Mouse (Mus musculus): ENCODE results near the gene Abcd2. TPM values are rescaled to one million over a fixed set of nuclear protein-coding genes. Genes with fewer than 3 reads are reported as not detected.
A peak's percentile ranks its signal among the peaks of the same experiment; 100 is the strongest.

Gene Abcd2
- polyA plus RNA-seq (2014; fragmentation: Nextera tagmentation; extraction: Ambion mirVana): 5.6 and 6.8 TPM in 2 replicates

GRCm38 (mm10) chr15:91191412-91192222 lies at the start of gene Abcd2:
TSS of gene Abcd2 (minus strand) at chr15:91191799.
- Histone ChIP-seq H3K36me3 (ENCODE audit: control insufficient read depth, insufficient read depth, low read length) (no peaks in the 10 kb centered on the region), H3K9me3 (ENCODE audit: control insufficient read depth, low read length) (no peaks in the 10 kb centered on the region), H3K27ac (ENCODE audit: low read depth, low read length) (peak within 1 kb of the TSS; percentile 75), H3K4me2 (ENCODE audit: low read depth, low read length) (peak within 1 kb of the TSS; percentile 84), H3K4me3 (ENCODE audit: low read depth, low read length) (peak within 1 kb of the TSS; percentile 46), H3K4me1 (ENCODE audit: control insufficient read depth, insufficient read depth, low read length) (peaks cover 15% of the 10 kb centered on the region), H3K27me3 (ENCODE audit: control insufficient read depth, insufficient read depth, low read length) (0 out of 2 replicates have a peak, but pooled peaks cover 2% of the 10 kb centered on the region), H3K9ac (replicated peaks; ENCODE audit: low read depth, low read length) (peak within 1 kb of the TSS; percentile 43)
- ATAC-seq (ENCODE audit: low read depth): peak; percentile 96
- WGBS: under 1% methylated on average over 22 of the region's 22 CpGs

DNA sequence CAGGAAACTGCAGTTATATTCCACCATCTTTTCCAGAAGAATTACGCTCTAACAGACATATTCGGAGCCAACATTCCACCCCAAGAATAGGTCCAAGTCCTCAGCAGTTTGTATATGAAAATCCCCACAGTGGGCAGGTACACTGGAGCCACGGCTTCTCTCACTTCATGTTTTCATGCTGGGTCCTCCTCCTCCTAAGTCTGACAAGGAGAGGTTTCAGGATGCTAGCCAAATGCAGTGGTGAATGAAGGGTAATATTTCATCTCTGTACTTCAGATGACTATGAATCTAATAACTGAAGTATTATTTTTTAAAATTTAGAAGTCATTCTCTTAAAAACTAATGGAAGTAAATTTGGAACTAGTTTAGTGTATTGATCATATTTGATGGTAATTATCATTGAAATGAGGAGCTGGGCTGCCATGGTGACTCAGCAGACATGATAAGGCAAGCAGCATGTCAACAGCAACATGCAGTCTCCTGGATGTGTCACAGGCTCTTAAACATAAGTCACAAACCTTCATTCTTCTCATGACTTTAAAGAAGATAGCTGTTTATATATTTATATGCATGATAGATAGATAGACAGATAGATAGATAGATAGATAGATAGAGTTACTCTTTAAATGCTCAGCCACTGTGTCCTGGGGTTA lies 49.2 kb upstream of the Abcd2 start:
- ATAC-seq (ENCODE audit: low read depth): no peak
- H3K4me1 ChIP-seq (ENCODE audit: control insufficient read depth, insufficient read depth, low read length): no peaks in the 10 kb centered on the region
- H3K27ac ChIP-seq (ENCODE audit: low read depth, low read length): no peak overlapping the region
- H3K36me3 ChIP-seq (ENCODE audit: control insufficient read depth, insufficient read depth, low read length): no peaks in the 10 kb centered on the region
- H3K9ac ChIP-seq (replicated peaks; ENCODE audit: low read depth, low read length): no peak overlapping the region
- H3K9me3 ChIP-seq (ENCODE audit: control insufficient read depth, low read length): no peaks in the 10 kb centered on the region
- 89% methylated on average over 3 of the region's 3 CpGs for WGBS
- no peak overlapping the region for H3K4me3 ChIP-seq (ENCODE audit: low read depth, low read length)
- no peaks in the 10 kb centered on the region for H3K27me3 ChIP-seq (ENCODE audit: control insufficient read depth, insufficient read depth, low read length)
- H3K4me2 ChIP-seq (ENCODE audit: low read depth, low read length): no peak overlapping the region

GRCm38 (mm10) chr15:91237294-91237693 lies 45.7 kb upstream of the Abcd2 start:
- Histone ChIP-seq H3K36me3 (ENCODE audit: control insufficient read depth, insufficient read depth, low read length) (no peaks in the 10 kb centered on the region), H3K27me3 (ENCODE audit: control insufficient read depth, insufficient read depth, low read length) (no peaks in the 10 kb centered on the region), H3K27ac (ENCODE audit: low read depth, low read length) (no peak overlapping the region), H3K9ac (replicated peaks; ENCODE audit: low read depth, low read length) (no peak overlapping the region), H3K4me3 (ENCODE audit: low read depth, low read length) (no peak overlapping the region), H3K4me2 (ENCODE audit: low read depth, low read length) (no peak overlapping the region), H3K9me3 (ENCODE audit: control insufficient read depth, low read length) (no peaks in the 10 kb centered on the region), H3K4me1 (ENCODE audit: control insufficient read depth, insufficient read depth, low read length) (no peaks in the 10 kb centered on the region)
- ATAC-seq (ENCODE audit: low read depth): no peak
- WGBS: 89% methylated on average over 5 of the region's 5 CpGs

DNA sequence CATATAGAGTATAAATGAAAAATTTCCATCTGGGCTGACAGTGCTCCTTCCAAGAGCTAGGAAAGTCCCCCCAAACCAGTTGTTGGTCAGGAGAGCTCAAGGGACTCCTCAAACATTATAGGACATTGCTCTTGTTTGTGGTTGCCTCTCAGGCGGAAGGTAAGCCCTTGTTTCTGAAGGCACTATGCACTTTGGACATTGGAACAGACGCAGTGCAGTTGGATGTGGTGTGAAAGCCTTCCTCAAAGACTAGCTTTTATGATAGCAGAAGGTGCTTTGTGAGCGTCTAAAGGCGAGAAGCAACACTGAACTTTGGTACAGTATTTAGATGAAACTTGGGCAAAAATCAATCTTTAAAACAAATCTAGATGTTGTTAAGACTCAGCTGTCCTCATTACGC lies 14.9 kb upstream of the Abcd2 start:
- no peaks in the 10 kb centered on the region for H3K4me1 ChIP-seq (ENCODE audit: control insufficient read depth, insufficient read depth, low read length)
- no peaks in the 10 kb centered on the region for H3K36me3 ChIP-seq (ENCODE audit: control insufficient read depth, insufficient read depth, low read length)
- no peak overlapping the region for H3K4me2 ChIP-seq (ENCODE audit: low read depth, low read length)
- no peaks in the 10 kb centered on the region for H3K9me3 ChIP-seq (ENCODE audit: control insufficient read depth, low read length)
- no peak overlapping the region for H3K27ac ChIP-seq (ENCODE audit: low read depth, low read length)
- no peaks in the 10 kb centered on the region for H3K27me3 ChIP-seq (ENCODE audit: control insufficient read depth, insufficient read depth, low read length)
- H3K4me3 ChIP-seq (ENCODE audit: low read depth, low read length): no peak overlapping the region
- no peak overlapping the region for H3K9ac ChIP-seq (replicated peaks; ENCODE audit: low read depth, low read length)
- no peak for ATAC-seq (ENCODE audit: low read depth)
- WGBS: 91% methylated on average over 5 of the region's 5 CpGs

- ATAC-seq (ENCODE audit: low read depth): no peak
- H3K27me3 ChIP-seq (ENCODE audit: control insufficient read depth, insufficient read depth, low read length): no peaks in the 10 kb centered on the region
- no peak overlapping the region for H3K27ac ChIP-seq (ENCODE audit: low read depth, low read length)
- H3K9me3 ChIP-seq (ENCODE audit: control insufficient read depth, low read length): no peaks in the 10 kb centered on the region
- no peak overlapping the region for H3K4me3 ChIP-seq (ENCODE audit: low read depth, low read length)
- no peak overlapping the region for H3K9ac ChIP-seq (replicated peaks; ENCODE audit: low read depth, low read length)
- no peaks in the 10 kb centered on the region for H3K36me3 ChIP-seq (ENCODE audit: control insufficient read depth, insufficient read depth, low read length)
- WGBS: 87% methylated on average over 3 of the region's 3 CpGs
- H3K4me1 ChIP-seq (ENCODE audit: control insufficient read depth, insufficient read depth, low read length): no peaks in the 10 kb centered on the region
- H3K4me2 ChIP-seq (ENCODE audit: low read depth, low read length): no peak overlapping the region
Observed at GRCm38 (mm10) chr15:91203521-91203920, 11.9 kb upstream of the Abcd2 start.

DNA sequence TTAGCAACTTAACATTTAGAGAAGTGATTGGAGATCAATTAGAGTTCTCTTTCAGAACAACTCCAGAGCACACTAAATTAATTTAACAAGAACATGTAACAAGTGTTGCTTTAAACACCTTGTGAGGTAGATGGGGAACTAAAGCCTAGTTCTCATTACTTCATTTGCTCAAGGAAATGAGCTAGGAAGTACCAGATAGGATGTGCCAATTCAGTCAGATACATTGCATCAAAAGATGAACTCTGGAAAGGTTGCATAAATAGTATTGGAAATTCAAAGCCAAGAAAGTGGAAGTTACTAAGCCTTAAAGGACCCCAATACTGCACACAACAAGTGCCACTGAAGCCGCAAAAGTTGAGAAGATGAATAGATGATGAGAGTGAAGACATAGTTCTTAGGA lies 10.9 kb upstream of the Abcd2 start:
- ATAC-seq (ENCODE audit: low read depth): no peak
- H3K4me3 ChIP-seq (ENCODE audit: low read depth, low read length): no peak overlapping the region
- no peak overlapping the region for H3K4me2 ChIP-seq (ENCODE audit: low read depth, low read length)
- WGBS: 95% methylated on average over 1 of the region's 1 CpGs
- no peak overlapping the region for H3K27ac ChIP-seq (ENCODE audit: low read depth, low read length)
- no peaks in the 10 kb centered on the region for H3K36me3 ChIP-seq (ENCODE audit: control insufficient read depth, insufficient read depth, low read length)
- no peak overlapping the region for H3K9ac ChIP-seq (replicated peaks; ENCODE audit: low read depth, low read length)
- H3K9me3 ChIP-seq (ENCODE audit: control insufficient read depth, low read length): no peaks in the 10 kb centered on the region
- H3K4me1 ChIP-seq (ENCODE audit: control insufficient read depth, insufficient read depth, low read length): no peaks in the 10 kb centered on the region
- H3K27me3 ChIP-seq (ENCODE audit: control insufficient read depth, insufficient read depth, low read length): no peaks in the 10 kb centered on the region

- no peaks in the 10 kb centered on the region for H3K9me3 ChIP-seq (ENCODE audit: control insufficient read depth, low read length)
- no peaks in the 10 kb centered on the region for H3K36me3 ChIP-seq (ENCODE audit: control insufficient read depth, insufficient read depth, low read length)
- no peak for ATAC-seq (ENCODE audit: low read depth)
- WGBS: 96% methylated on average over 1 of the region's 1 CpGs
- no peak overlapping the region for H3K4me2 ChIP-seq (ENCODE audit: low read depth, low read length)
- no peak overlapping the region for H3K27ac ChIP-seq (ENCODE audit: low read depth, low read length)
- no peaks in the 10 kb centered on the region for H3K4me1 ChIP-seq (ENCODE audit: control insufficient read depth, insufficient read depth, low read length)
- H3K27me3 ChIP-seq (ENCODE audit: control insufficient read depth, insufficient read depth, low read length): no peaks in the 10 kb centered on the region
- H3K9ac ChIP-seq (replicated peaks; ENCODE audit: low read depth, low read length): no peak overlapping the region
- H3K4me3 ChIP-seq (ENCODE audit: low read depth, low read length): no peak overlapping the region
Observed at GRCm38 (mm10) chr15:91200833-91201232, 9.2 kb upstream of the Abcd2 start.

DNA sequence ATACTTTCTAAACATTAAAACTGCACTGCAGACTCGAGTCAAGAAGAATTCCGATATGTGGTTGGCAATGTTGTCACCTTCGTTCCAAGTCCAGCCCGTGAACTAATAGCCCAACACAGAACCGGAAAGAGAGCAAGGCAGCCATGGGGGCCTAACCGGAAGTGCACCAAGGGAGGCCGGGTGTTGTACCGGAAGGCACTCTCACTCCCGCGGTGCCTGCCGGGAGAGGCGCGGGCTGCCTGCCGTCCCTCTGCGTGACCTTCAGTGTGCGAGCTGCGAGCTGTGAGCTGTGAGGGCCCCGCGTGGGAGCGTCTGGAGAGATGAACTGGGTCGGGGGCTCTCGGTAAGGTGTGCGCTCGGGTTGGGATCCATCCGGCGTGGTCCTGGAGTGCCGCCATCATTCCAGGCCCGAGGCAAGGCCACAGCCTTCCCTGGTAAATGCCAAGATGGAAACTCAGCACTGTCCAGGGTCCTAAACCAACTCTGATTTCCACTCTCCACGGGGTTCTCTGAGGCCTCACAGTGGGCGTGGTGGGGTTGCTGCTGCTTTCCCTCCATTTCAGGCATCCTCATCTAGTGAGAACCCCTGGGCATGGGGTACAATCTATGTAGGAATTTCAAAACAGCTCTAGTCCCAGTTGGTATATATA lies 7.8 kb upstream of the Abcd2 start, which contains the start of gene CN725425:
Gene CN725425, plus strand, starts transcription at position 239 of the 650 bp plus-strand sequence.
- Histone ChIP-seq H3K27me3 (ENCODE audit: control insufficient read depth, insufficient read depth, low read length) (no peaks in the 10 kb centered on the region), H3K27ac (ENCODE audit: low read depth, low read length) (no peak within 1 kb of the TSS), H3K9me3 (ENCODE audit: control insufficient read depth, low read length) (no peaks in the 10 kb centered on the region), H3K4me1 (ENCODE audit: control insufficient read depth, insufficient read depth, low read length) (no peaks in the 10 kb centered on the region), H3K4me3 (ENCODE audit: low read depth, low read length) (no peak within 1 kb of the TSS), H3K36me3 (ENCODE audit: control insufficient read depth, insufficient read depth, low read length) (no peaks in the 10 kb centered on the region), H3K9ac (replicated peaks; ENCODE audit: low read depth, low read length) (no peak within 1 kb of the TSS), H3K4me2 (ENCODE audit: low read depth, low read length) (no peak within 1 kb of the TSS)
- ATAC-seq (ENCODE audit: low read depth): no peak
- 93% methylated on average over 30 of the region's 30 CpGs for WGBS

- Histone ChIP-seq H3K36me3 (ENCODE audit: control insufficient read depth, insufficient read depth, low read length) (no peaks in the 10 kb centered on the region), H3K27ac (ENCODE audit: low read depth, low read length) (peak overlapping the region; percentile 75; the same call in 1 of the 2 replicates), H3K4me1 (ENCODE audit: control insufficient read depth, insufficient read depth, low read length) (peaks cover 15% of the 10 kb centered on the region), H3K9me3 (ENCODE audit: control insufficient read depth, low read length) (no peaks in the 10 kb centered on the region), H3K27me3 (ENCODE audit: control insufficient read depth, insufficient read depth, low read length) (0 out of 2 replicates have a peak, but pooled peaks cover 2% of the 10 kb centered on the region), H3K4me3 (ENCODE audit: low read depth, low read length) (peak overlapping the region; percentile 46), H3K4me2 (ENCODE audit: low read depth, low read length) (peak overlapping the region; percentile 84), H3K9ac (replicated peaks; ENCODE audit: low read depth, low read length) (no peak overlapping the region; the same call in 1 of the 2 replicates)
- WGBS: 13% methylated on average over 7 of the region's 7 CpGs
- peak; percentile 41; the same call in 1 of the 2 replicates for ATAC-seq (ENCODE audit: low read depth)
Observed at GRCm38 (mm10) chr15:91192223-91192598, 612 bp upstream of the Abcd2 start.
